Mouse (Mus musculus): ENCODE data around the gene Med31. TPM values are rescaled to one million over a fixed set of nuclear protein-coding genes. Genes with fewer than 3 reads are reported as not detected.

Med31 gene
- total and polyA plus RNA-seq, 2 experiments, result 3.4 to 7.1 TPM

GRCm38 (mm10) chr11:72232991-72233390 is 17.6 kb upstream of the Med31 start:
- no peak for DNase-seq (ENCODE audit: extremely low read depth, low read depth, low spot score)
- no peaks in the 10 kb centered on the region for H3K79me2 ChIP-seq (ENCODE audit: control insufficient read depth, insufficient read depth, low read length)
- H3K27me3 ChIP-seq (ENCODE audit: control insufficient read depth, insufficient read depth, low read length), result no peaks in the 10 kb centered on the region
- no peaks in the 10 kb centered on the region for H3K4me1 ChIP-seq (ENCODE audit: control insufficient read depth, insufficient read depth, low read length)
- H3K36me3 ChIP-seq (ENCODE audit: control insufficient read depth, insufficient read depth, low read length), result no peaks in the 10 kb centered on the region
- 70% methylated on average over 1 of the region's 1 CpGs for WGBS
- no peak overlapping the region for H3K9ac ChIP-seq (ENCODE audit: low read depth, low read length)
- TF ChIP-seq POLR2A (IDR thresholded peaks at IDR 0.05; ENCODE audit: extremely low read depth, insufficient read depth, low read length) (no peak), CTCF (IDR thresholded peaks at IDR 0.05; ENCODE audit: low read depth, low read length) (no peak)
- H3K27ac ChIP-seq (replicated peaks; ENCODE audit: insufficient read depth, low read depth, low read length), result no peak overlapping the region
- H3K4me3 ChIP-seq (ENCODE audit: insufficient read depth, low read depth, low read length), result no peak overlapping the region

- no peak for DNase-seq (ENCODE audit: extremely low read depth, low read depth, low spot score)
- H3K9ac ChIP-seq (ENCODE audit: low read depth, low read length), result no peak overlapping the region
- no peak overlapping the region for H3K27ac ChIP-seq (replicated peaks; ENCODE audit: insufficient read depth, low read depth, low read length)
- H3K79me2 ChIP-seq (ENCODE audit: control insufficient read depth, insufficient read depth, low read length), result no peaks in the 10 kb centered on the region
- H3K4me1 ChIP-seq (ENCODE audit: control insufficient read depth, insufficient read depth, low read length), result no peaks in the 10 kb centered on the region
- H3K4me3 ChIP-seq (ENCODE audit: insufficient read depth, low read depth, low read length), result no peak overlapping the region
- TF ChIP-seq CTCF (IDR thresholded peaks at IDR 0.05; ENCODE audit: low read depth, low read length), result no peak
- no peak for TF ChIP-seq POLR2A (IDR thresholded peaks at IDR 0.05; ENCODE audit: extremely low read depth, insufficient read depth, low read length)
- 91% methylated on average over 7 of the region's 7 CpGs for WGBS
- H3K36me3 ChIP-seq (ENCODE audit: control insufficient read depth, insufficient read depth, low read length), result no peaks in the 10 kb centered on the region
- no peaks in the 10 kb centered on the region for H3K27me3 ChIP-seq (ENCODE audit: control insufficient read depth, insufficient read depth, low read length)
These were observed 16.7 kb upstream of the Med31 start for GRCm38 (mm10) chr11:72232068-72232467.

GRCm38 (mm10) chr11:72228513-72228912 is 13.1 kb upstream of the Med31 start:
- no peak for DNase-seq (ENCODE audit: extremely low read depth, low read depth, low spot score)
- 87% methylated on average over 4 of the region's 4 CpGs for WGBS
- Histone ChIP-seq H3K36me3 (ENCODE audit: control insufficient read depth, insufficient read depth, low read length) (no peaks in the 10 kb centered on the region), H3K9ac (ENCODE audit: low read depth, low read length) (no peak overlapping the region), H3K27me3 (ENCODE audit: control insufficient read depth, insufficient read depth, low read length) (no peaks in the 10 kb centered on the region), H3K79me2 (ENCODE audit: control insufficient read depth, insufficient read depth, low read length) (no peaks in the 10 kb centered on the region), H3K27ac (replicated peaks; ENCODE audit: insufficient read depth, low read depth, low read length) (no peak overlapping the region), H3K4me3 (ENCODE audit: insufficient read depth, low read depth, low read length) (no peak overlapping the region), H3K4me1 (ENCODE audit: control insufficient read depth, insufficient read depth, low read length) (no peaks in the 10 kb centered on the region)
- TF ChIP-seq POLR2A (IDR thresholded peaks at IDR 0.05; ENCODE audit: extremely low read depth, insufficient read depth, low read length) (no peak), CTCF (IDR thresholded peaks at IDR 0.05; ENCODE audit: low read depth, low read length) (no peak)

- Histone ChIP-seq H3K9ac (ENCODE audit: low read depth, low read length) (no peak overlapping the region), H3K36me3 (ENCODE audit: control insufficient read depth, insufficient read depth, low read length) (no peaks in the 10 kb centered on the region), H3K4me3 (ENCODE audit: insufficient read depth, low read depth, low read length) (no peak overlapping the region), H3K27ac (replicated peaks; ENCODE audit: insufficient read depth, low read depth, low read length) (no peak overlapping the region), H3K79me2 (ENCODE audit: control insufficient read depth, insufficient read depth, low read length) (no peaks in the 10 kb centered on the region), H3K4me1 (ENCODE audit: control insufficient read depth, insufficient read depth, low read length) (no peaks in the 10 kb centered on the region), H3K27me3 (ENCODE audit: control insufficient read depth, insufficient read depth, low read length) (no peaks in the 10 kb centered on the region)
- 79% methylated on average over 6 of the region's 6 CpGs for WGBS
- TF ChIP-seq POLR2A (IDR thresholded peaks at IDR 0.05; ENCODE audit: extremely low read depth, insufficient read depth, low read length) (no peak), CTCF (IDR thresholded peaks at IDR 0.05; ENCODE audit: low read depth, low read length) (no peak)
- no peak for DNase-seq (ENCODE audit: extremely low read depth, low read depth, low spot score)
These were observed 11.5 kb upstream of the Med31 start for GRCm38 (mm10) chr11:72226901-72227300.

- Histone ChIP-seq H3K27ac (replicated peaks; ENCODE audit: insufficient read depth, low read depth, low read length) (no peak overlapping the region), H3K36me3 (ENCODE audit: control insufficient read depth, insufficient read depth, low read length) (no peaks in the 10 kb centered on the region), H3K4me3 (ENCODE audit: insufficient read depth, low read depth, low read length) (no peak overlapping the region), H3K27me3 (ENCODE audit: control insufficient read depth, insufficient read depth, low read length) (no peaks in the 10 kb centered on the region), H3K4me1 (ENCODE audit: control insufficient read depth, insufficient read depth, low read length) (no peaks in the 10 kb centered on the region; the same call in 1 of the 2 replicates), H3K79me2 (ENCODE audit: control insufficient read depth, insufficient read depth, low read length) (no peaks in the 10 kb centered on the region), H3K9ac (ENCODE audit: low read depth, low read length) (no peak overlapping the region)
- TF ChIP-seq CTCF (IDR thresholded peaks at IDR 0.05; ENCODE audit: low read depth, low read length) (no peak), POLR2A (IDR thresholded peaks at IDR 0.05; ENCODE audit: extremely low read depth, insufficient read depth, low read length) (no peak)
- 83% methylated on average over 10 of the region's 10 CpGs for WGBS
- no peak for DNase-seq (ENCODE audit: extremely low read depth, low read depth, low spot score)
These were observed 10.8 kb upstream of the Med31 start for GRCm38 (mm10) chr11:72226020-72226791.

- 7% methylated on average over 5 of the region's 5 CpGs for WGBS
- no peak overlapping the region for H3K4me3 ChIP-seq (ENCODE audit: insufficient read depth, low read depth, low read length)
- peak; percentile 57 for DNase-seq (ENCODE audit: extremely low read depth, low read depth, low spot score)
- no peaks in the 10 kb centered on the region for H3K36me3 ChIP-seq (ENCODE audit: control insufficient read depth, insufficient read depth, low read length)
- H3K27me3 ChIP-seq (ENCODE audit: control insufficient read depth, insufficient read depth, low read length), result no peaks in the 10 kb centered on the region
- no peak for TF ChIP-seq POLR2A (IDR thresholded peaks at IDR 0.05; ENCODE audit: extremely low read depth, insufficient read depth, low read length)
- TF ChIP-seq CTCF (IDR thresholded peaks at IDR 0.05; ENCODE audit: low read depth, low read length), result peak; percentile 95
- no peaks in the 10 kb centered on the region; the same call in 1 of the 2 replicates for H3K4me1 ChIP-seq (ENCODE audit: control insufficient read depth, insufficient read depth, low read length)
- no peaks in the 10 kb centered on the region for H3K79me2 ChIP-seq (ENCODE audit: control insufficient read depth, insufficient read depth, low read length)
- H3K9ac ChIP-seq (ENCODE audit: low read depth, low read length), result no peak overlapping the region
- H3K27ac ChIP-seq (replicated peaks; ENCODE audit: insufficient read depth, low read depth, low read length), result no peak overlapping the region
These were observed 9.5 kb upstream of the Med31 start for GRCm38 (mm10) chr11:72224865-72225264.
